Mouse (Mus musculus) MEL (cell line): ENCODE results near the gene Ppp1r2. TPM values are rescaled to one million over a fixed set of nuclear protein-coding genes. Genes with fewer than 3 reads are reported as not detected.

Experiments used
- DNase-seq: peaks from one replicate; pipeline ENCODE4 v3.0.0; 2011; ENCODE audit warnings: low read depth, low spot score
- H3K27ac ChIP-seq: 2 replicates; pipeline ENCODE4 v1.5.1; 2012; ENCODE audit warnings: low read depth, mild to moderate bottlenecking, control low read depth, low read length, moderate library complexity; ENCODE audit not compliant: control insufficient read depth
- H3K27me3 ChIP-seq, 2 experiments: fragments of 150-350 bp in 1 of 2; sonication (generic) in 1 of 2; 2 replicates each; pipeline ENCODE4 v1.6.1; 2012; ENCODE audit warnings: low read length in 2 of 2, mild to moderate bottlenecking in 2 of 2, improper control_type of control experiment in 1 of 2, moderate library complexity in 1 of 2; ENCODE audit not compliant: insufficient read depth in 2 of 2, control insufficient read depth in 1 of 2
- H3K36me3 ChIP-seq, 2 experiments: 2 replicates each; pipeline ENCODE4 v1.6.1; 2012 to 2014; ENCODE audit warnings: low read length in 2 of 2, improper control_type of control experiment in 1 of 2, inconsistent platforms in 1 of 2, mild to moderate bottlenecking in 1 of 2; ENCODE audit not compliant: insufficient read depth in 2 of 2, control insufficient read depth in 1 of 2
- H3K4me1 ChIP-seq, 2 experiments: fragments of 150-350 bp in 1 of 2; sonication (generic) in 1 of 2; 2 replicates each; pipeline ENCODE4 v1.6.1; 2012; ENCODE audit warnings: low read length in 2 of 2, improper control_type of control experiment in 1 of 2, mild to moderate bottlenecking in 1 of 2; ENCODE audit not compliant: insufficient read depth in 2 of 2, control insufficient read depth in 1 of 2
- H3K4me3 ChIP-seq, 2 experiments: fragments of 150-350 bp in 1 of 2; sonication (generic) in 1 of 2; 2 replicates each; pipeline ENCODE4 v1.5.1; 2012; ENCODE audit warnings: low read depth in 2 of 2, low read length in 2 of 2, mild to moderate bottlenecking in 2 of 2, moderate library complexity in 2 of 2, control low read depth in 1 of 2, improper control_type of control experiment in 1 of 2; ENCODE audit not compliant: control insufficient read depth in 1 of 2, insufficient read depth in 1 of 2
- H3K79me2 ChIP-seq: 2 replicates; pipeline ENCODE4 v1.6.1; 2012; ENCODE audit warnings: mild to moderate bottlenecking, low read length, moderate library complexity; ENCODE audit not compliant: control insufficient read depth, poor library complexity, insufficient read depth
- H3K9ac ChIP-seq: 2 replicates; pipeline ENCODE4 v1.6.1; 2012; ENCODE audit warnings: low read depth, mild to moderate bottlenecking, control low read depth, low read length, moderate library complexity; ENCODE audit not compliant: control insufficient read depth, poor library complexity, severe bottlenecking
- H3K9me3 ChIP-seq: fragments of 150-350 bp; sonication (generic); replicated peaks from 2 replicates; pipeline ENCODE4 v1.6.1; 2012; ENCODE audit warnings: mild to moderate bottlenecking, low read length, improper control_type of control experiment, moderate library complexity; ENCODE audit not compliant: insufficient read depth
- BHLHE40 ChIP-seq: IDR thresholded peaks from 2 replicates; pipeline ENCODE4 v1.6.1; 2012; ENCODE audit warnings: low read depth, mild to moderate bottlenecking, inconsistent platforms, low read length, improper control_type of control experiment, borderline replicate concordance
- CHD1 ChIP-seq: IDR thresholded peaks from 2 replicates; pipeline ENCODE4 v1.6.1; 2012; ENCODE audit warnings: low read depth, mild to moderate bottlenecking, inconsistent platforms, low read length, improper control_type of control experiment
- CHD2 ChIP-seq: IDR thresholded peaks from 2 replicates; pipeline ENCODE4 v1.6.1; 2011; ENCODE audit warnings: low read length, improper control_type of control experiment
- CTCF ChIP-seq, 3 experiments: IDR thresholded peaks in 2 of 3; conservative IDR thresholded peaks in 1 of 3; 2 replicates each; pipeline ENCODE4 v1.5.1; 2011 to 2012; ENCODE audit warnings: low read length in 3 of 3, low read depth in 2 of 3, mild to moderate bottlenecking in 2 of 3, improper control_type of control experiment in 1 of 3, inconsistent platforms in 1 of 3, mixed read lengths in 1 of 3, moderate library complexity in 1 of 3; ENCODE audit not compliant: control insufficient read depth in 1 of 3, insufficient read depth in 1 of 3, poor library complexity in 1 of 3, severe bottlenecking in 1 of 3
- ELF1 ChIP-seq: IDR thresholded peaks from 2 replicates; pipeline ENCODE4 v1.6.1; 2014; ENCODE audit warnings: low read depth, mild to moderate bottlenecking, inconsistent platforms, low read length, improper control_type of control experiment, moderate library complexity
- ETS1 ChIP-seq: IDR thresholded peaks from 2 replicates; pipeline ENCODE4 v1.6.1; 2012; ENCODE audit warnings: low read depth, mild to moderate bottlenecking, inconsistent platforms, low read length, improper control_type of control experiment, moderate library complexity
- HCFC1 ChIP-seq: IDR thresholded peaks from 2 replicates; pipeline ENCODE4 v1.6.1; 2012; ENCODE audit warnings: low read depth, mild to moderate bottlenecking, inconsistent platforms, low read length, improper control_type of control experiment, moderate library complexity
- JUND ChIP-seq: IDR thresholded peaks from 2 replicates; pipeline ENCODE4 v1.6.1; 2011; ENCODE audit warnings: low read depth, mild to moderate bottlenecking, improper control_type of control experiment, low read length
- MAX ChIP-seq: IDR thresholded peaks from 2 replicates; pipeline ENCODE4 v1.6.1; 2011; ENCODE audit warnings: low read length, improper control_type of control experiment
- MAZ ChIP-seq: IDR thresholded peaks from 2 replicates; pipeline ENCODE4 v1.6.1; 2012; ENCODE audit warnings: low read depth, mild to moderate bottlenecking, inconsistent platforms, low read length, improper control_type of control experiment
- MEF2A ChIP-seq: IDR thresholded peaks from 2 replicates; pipeline ENCODE4 v1.6.1; 2014; ENCODE audit warnings: low read depth, mild to moderate bottlenecking, inconsistent platforms, low read length, improper control_type of control experiment; ENCODE audit not compliant: poor library complexity, insufficient replicate concordance, severe bottlenecking; ENCODE audit errors: extremely low read depth
- MYB ChIP-seq: IDR thresholded peaks from 2 replicates; pipeline ENCODE4 v1.6.1; 2011; ENCODE audit warnings: mild to moderate bottlenecking, low read depth, low read length, improper control_type of control experiment
- MYC ChIP-seq: IDR thresholded peaks from 2 replicates; pipeline ENCODE4 v1.6.1; 2011; ENCODE audit warnings: low read depth, mild to moderate bottlenecking, low read length, improper control_type of control experiment, moderate library complexity
- NELFE ChIP-seq: IDR thresholded peaks from 2 replicates; pipeline ENCODE4 v1.6.1; 2011; ENCODE audit warnings: low read depth, low read length, improper control_type of control experiment
- NRF1 ChIP-seq: IDR thresholded peaks from 2 replicates; pipeline ENCODE4 v1.6.1; 2014; ENCODE audit warnings: low read depth, mild to moderate bottlenecking, inconsistent platforms, low read length, improper control_type of control experiment, moderate library complexity; ENCODE audit not compliant: poor library complexity, insufficient read depth, severe bottlenecking
- POLR2AphosphoS5 ChIP-seq: IDR thresholded peaks from 2 replicates; pipeline ENCODE4 v1.6.1; 2012; ENCODE audit warnings: low read depth, borderline replicate concordance, mild to moderate bottlenecking, inconsistent platforms, low read length, moderate library complexity, mixed read lengths
- RCOR1 ChIP-seq: IDR thresholded peaks from 2 replicates; pipeline ENCODE4 v1.6.1; 2012; ENCODE audit warnings: low read depth, mild to moderate bottlenecking, inconsistent platforms, low read length, improper control_type of control experiment
- SIN3A ChIP-seq: IDR thresholded peaks from 2 replicates; pipeline ENCODE4 v1.6.1; 2012; ENCODE audit warnings: low read length, improper control_type of control experiment, inconsistent platforms
- SMC3 ChIP-seq: IDR thresholded peaks from 2 replicates; pipeline ENCODE4 v1.6.1; 2011; ENCODE audit warnings: low read depth, low read length, improper control_type of control experiment
- TAL1 ChIP-seq: IDR thresholded peaks from 2 replicates; pipeline ENCODE4 v1.6.1; 2012; ENCODE audit warnings: mild to moderate bottlenecking, inconsistent platforms, low read length, moderate library complexity, mixed read lengths
- TBP ChIP-seq: IDR thresholded peaks from 2 replicates; pipeline ENCODE4 v1.8.0; 2011; ENCODE audit warnings: low read depth, low read length, improper control_type of control experiment
- UBTF ChIP-seq: IDR thresholded peaks from 2 replicates; pipeline ENCODE4 v1.6.1; 2012; ENCODE audit warnings: low read depth, mild to moderate bottlenecking, inconsistent platforms, low read length, improper control_type of control experiment, moderate library complexity, borderline replicate concordance; ENCODE audit not compliant: insufficient read depth
- USF1 ChIP-seq: IDR thresholded peaks from 2 replicates; pipeline ENCODE4 v1.6.1; 2014; ENCODE audit warnings: low read depth, mild to moderate bottlenecking, inconsistent platforms, low read length, improper control_type of control experiment, moderate library complexity
- ZMIZ1 ChIP-seq: IDR thresholded peaks from 2 replicates; pipeline ENCODE4 v1.6.1; 2012; ENCODE audit warnings: low read depth, mild to moderate bottlenecking, inconsistent platforms, low read length, improper control_type of control experiment, moderate library complexity
- polyA plus RNA-seq, 2 experiments: library from polyadenylated mRNA; stranded (reverse) in 1 of 2; unstranded in 1 of 2; fragments of >175 nt in 1 of 2; fragments of >200 nt in 1 of 2; gene quantifications; 2 replicates each; pipeline versions ENCODE4 v1.2.1 to v1.2.4; 2012; ENCODE audit warnings: low replicate concordance in 2 of 2, low read depth in 1 of 2; ENCODE audit not compliant: insufficient read length in 2 of 2, insufficient read depth in 1 of 2, missing spikeins in 1 of 2
- total RNA-seq: library from RNA; depleted of rRNA; stranded (reverse); fragments of 300-350 nt; gene quantifications from 2 replicates; pipeline ENCODE4 v1.2.3, GENCODE M21; 2012

Gene Ppp1r2
- total and polyA plus RNA-seq, 3 experiments = 31.2 to 36.2 TPM; not detected in 1

GRCm38 (mm10) chr16:31274674-31275460, at the start of gene Ppp1r2 (continued):
- TF ChIP-seq CHD2 (peak; percentile 81), USF1 (no peak), MYB (no peak), TAL1 (no peak), MAZ (peak; percentile 59; the same call in 1 of the 2 replicates)

GRCm38 (mm10) chr16:31321501-31321900, 46.4 kb upstream of the Ppp1r2 start:
- H3K9ac ChIP-seq = no peak overlapping the region
- no peak for TF ChIP-seq ETS1
- no peak for TF ChIP-seq CHD2
- no peak for TF ChIP-seq CHD1
- no peak for TF ChIP-seq ZMIZ1
- TF ChIP-seq MYC = no peak
- no peak for TF ChIP-seq MAX
- TF ChIP-seq RCOR1 = no peak
- no peak for TF ChIP-seq CTCF (IDR thresholded peaks at IDR 0.05 in 2 of 3, conservative IDR thresholded peaks at IDR 0.05 in 1 of 3; ENCODE audit: control insufficient read depth in 1 of 3, insufficient read depth in 1 of 3, low read depth in 2 of 3, low read length in 3 of 3, poor library complexity in 1 of 3, severe bottlenecking in 1 of 3)
- TF ChIP-seq NRF1 = no peak
- TF ChIP-seq JUND = no peak
- no peak for TF ChIP-seq TBP
- TF ChIP-seq MEF2A = no peak
- no peak for TF ChIP-seq SIN3A
- TF ChIP-seq, all 39 proteins: peak for 0
- no peak for DNase-seq
- H3K27me3 ChIP-seq = peaks cover 0 to 2% of the 10 kb centered on the region in 2 experiments; a peak in 2 of 4 replicates
- no peaks in the 10 kb centered on the region for H3K4me1 ChIP-seq
- H3K27ac ChIP-seq = no peak overlapping the region
- no peaks in the 10 kb centered on the region for H3K9me3 ChIP-seq
- H3K36me3 ChIP-seq = no peaks in the 10 kb centered on the region
- no peaks in the 10 kb centered on the region for H3K79me2 ChIP-seq
- H3K4me3 ChIP-seq = no peak overlapping the region

- Histone ChIP-seq H3K27me3 (peaks cover 0 to 2% of the 10 kb centered on the region in 2 experiments; a peak in 2 of 4 replicates), H3K79me2 (no peaks in the 10 kb centered on the region), H3K4me3 (no peak overlapping the region), H3K9me3 (no peaks in the 10 kb centered on the region), H3K4me1 (no peaks in the 10 kb centered on the region), H3K36me3 (no peaks in the 10 kb centered on the region), H3K27ac (no peak overlapping the region), H3K9ac (no peak overlapping the region)
- no peak for DNase-seq
- no peak for TF ChIP-seq HCFC1
- no peak for TF ChIP-seq CTCF (IDR thresholded peaks at IDR 0.05 in 2 of 3, conservative IDR thresholded peaks at IDR 0.05 in 1 of 3; ENCODE audit: control insufficient read depth in 1 of 3, insufficient read depth in 1 of 3, low read depth in 2 of 3, low read length in 3 of 3, poor library complexity in 1 of 3, severe bottlenecking in 1 of 3)
- no peak for TF ChIP-seq MAX
- no peak for TF ChIP-seq NRF1
- no peak for TF ChIP-seq RCOR1
- no peak for TF ChIP-seq NELFE
- no peak for TF ChIP-seq USF1
- no peak for TF ChIP-seq JUND
- no peak for TF ChIP-seq POLR2AphosphoS5
- TF ChIP-seq ELF1 = no peak
- TF ChIP-seq UBTF = no peak
- no peak for TF ChIP-seq SMC3
- no peak for TF ChIP-seq MYB
- TF ChIP-seq BHLHE40 = no peak
- TF ChIP-seq, all 39 proteins: peak for 0
Measured at GRCm38 (mm10) chr16:31320954-31321353, 45.9 kb upstream of the Ppp1r2 start.
